Mouse (Mus musculus): ENCODE measurements around the gene Gpr82. TPM values are rescaled to one million over a fixed set of nuclear protein-coding genes. Genes with fewer than 3 reads are reported as not detected.
A peak's percentile ranks its signal among the peaks of the same experiment; 100 is the strongest.

The Gpr82 gene
- total and polyA plus RNA-seq, 3 experiments, result 0.11 to 0.30 TPM; not detected in 1

GRCm38 (mm10) chrX:13656721-13657120, 4.4 kb upstream of the Gpr82 start:
- H3K9ac ChIP-seq (ENCODE audit: insufficient read depth, low read depth), result no peak overlapping the region; the same call in 1 of the 2 replicates
- H3K27me3 ChIP-seq (replicated peaks), result no peaks in the 10 kb centered on the region
- DNase-seq (ENCODE audit: extremely low read depth), result peak; percentile 65
- H3K79me2 ChIP-seq (replicated peaks; ENCODE audit: control insufficient read depth, extremely low read depth, insufficient read depth, poor library complexity, severe bottlenecking), result no peaks in the 10 kb centered on the region
- in situ Hi-C loops (cut with MboI; ENCODE audit: low pct_ligation_motif_present, low pct_unique_long_range_greater_than_20kb, low sequenced_read_pairs), result loop anchor here (10.0 to 25.0 kb wide), 2 partner anchors 192 to 419 kb away; partner anchors contain the start of gene Nyx
- no peaks in the 10 kb centered on the region for H3K36me3 ChIP-seq (replicated peaks in 1 of 2; ENCODE audit: control insufficient read depth in 1 of 2, insufficient read depth in 1 of 2, low read length in 1 of 2)
- H3K4me1 ChIP-seq (ENCODE audit: control insufficient read depth in 1 of 2, insufficient read depth in 2 of 2), result peaks cover 12 to 49% of the 10 kb centered on the region in 2 experiments; a peak in 3 of 4 replicates
- H3K4me2 ChIP-seq (ENCODE audit: insufficient read depth, low read depth, poor library complexity, severe bottlenecking), result no peak overlapping the region
- no peaks in the 10 kb centered on the region for H3K9me3 ChIP-seq (replicated peaks; ENCODE audit: low read length)
- H3K4me3 ChIP-seq (replicated peaks in 1 of 3; ENCODE audit: low read depth in 2 of 3, low read length in 2 of 3, poor library complexity in 1 of 3), result no peak overlapping the region
- no peak overlapping the region for H3K27ac ChIP-seq (ENCODE audit: insufficient read depth, low read depth)
- TF ChIP-seq CHD1 (IDR thresholded peaks at IDR 0.05; ENCODE audit: low read depth, low read length), result no peak
- peak; percentile 35 for TF ChIP-seq ZC3H11A (IDR thresholded peaks at IDR 0.05; ENCODE audit: low read depth, low read length)
- peak; percentile 78 for TF ChIP-seq EP300 (IDR thresholded peaks at IDR 0.05; ENCODE audit: low read length)
- TF ChIP-seq SIN3A (IDR thresholded peaks at IDR 0.05; ENCODE audit: low read length), result peak; percentile 65; the same call in 1 of the 2 replicates
- TF ChIP-seq MYC (IDR thresholded peaks at IDR 0.05; ENCODE audit: low read depth, low read length), result peak; percentile 14; the same call in 1 of the 2 replicates
- TF ChIP-seq RCOR1 (conservative IDR thresholded peaks at IDR 0.05; ENCODE audit: low read depth, low read length), result no peak
- TF ChIP-seq BHLHE40 (IDR thresholded peaks at IDR 0.05; ENCODE audit: low read depth, low read length), result no peak; the same call in none of the 2 replicates
- TF ChIP-seq IRF4 (IDR thresholded peaks at IDR 0.05; ENCODE audit: low read depth, low read length), result peak; percentile 76
- peak; percentile 71 for TF ChIP-seq JUND (conservative IDR thresholded peaks at IDR 0.05; ENCODE audit: low read depth, low read length)
- peak; percentile 100 for TF ChIP-seq ZNF384 (IDR thresholded peaks at IDR 0.05; ENCODE audit: low read depth, low read length)
- 0 out of 2 replicates have a peak, but pooled peaks have one; percentile 23 for TF ChIP-seq E2F4 (IDR thresholded peaks at IDR 0.05; ENCODE audit: insufficient replicate concordance, low read depth, low read length)
- TF ChIP-seq RAD21 (IDR thresholded peaks at IDR 0.05; ENCODE audit: low read depth, low read length), result peak; percentile 82
- TF ChIP-seq HCFC1 (IDR thresholded peaks at IDR 0.05; ENCODE audit: low read depth, low read length), result 0 out of 2 replicates have a peak, but pooled peaks have one; percentile 23
- TF ChIP-seq PAX5 (IDR thresholded peaks at IDR 0.05; ENCODE audit: low read length), result no peak
- TF ChIP-seq CHD2 (IDR thresholded peaks at IDR 0.05; ENCODE audit: low read length), result no peak
- TF ChIP-seq ZKSCAN1 (IDR thresholded peaks at IDR 0.05; ENCODE audit: borderline replicate concordance, low read depth, low read length), result no peak
- peak in 1 of 2 experiments; percentile 73; a peak in 2 of 4 replicates for TF ChIP-seq CTCF (conservative IDR thresholded peaks at IDR 0.05 in 1 of 2, IDR thresholded peaks at IDR 0.05 in 1 of 2; ENCODE audit: low read depth in 2 of 2, low read length in 2 of 2)
- peak; percentile 67 for TF ChIP-seq SMC3 (IDR thresholded peaks at IDR 0.05; ENCODE audit: low read depth, low read length)
- peak; percentile 46; the same call in 1 of the 2 replicates for TF ChIP-seq ETS1 (conservative IDR thresholded peaks at IDR 0.05; ENCODE audit: low read depth, low read length)
- dilution Hi-C loops (cut with MboI; ENCODE audit: extremely low pct_ligation_motif_present, extremely low pct_unique_long_range_greater_than_20kb, low sequenced_read_pairs), result no loop called here

GRCm38 (mm10) chrX:13658616-13659140, 2.5 kb upstream of the Gpr82 start:
- peak; percentile 67 for DNase-seq (ENCODE audit: extremely low read depth)
- Histone ChIP-seq H3K79me2 (replicated peaks; ENCODE audit: control insufficient read depth, extremely low read depth, insufficient read depth, poor library complexity, severe bottlenecking) (no peaks in the 10 kb centered on the region), H3K4me1 (ENCODE audit: control insufficient read depth in 1 of 2, insufficient read depth in 2 of 2) (peaks cover 8 to 34% of the 10 kb centered on the region in 2 experiments; a peak in 3 of 4 replicates), H3K36me3 (replicated peaks in 1 of 2; ENCODE audit: control insufficient read depth in 1 of 2, insufficient read depth in 1 of 2, low read length in 1 of 2) (no peaks in the 10 kb centered on the region), H3K9ac (ENCODE audit: insufficient read depth, low read depth) (peak overlapping the region; percentile 26; the same call in 1 of the 2 replicates), H3K4me2 (ENCODE audit: insufficient read depth, low read depth, poor library complexity, severe bottlenecking) (peak overlapping the region; percentile 36; the same call in 1 of the 2 replicates), H3K27me3 (replicated peaks) (no peaks in the 10 kb centered on the region), H3K27ac (ENCODE audit: insufficient read depth, low read depth) (peak overlapping the region; percentile 88), H3K4me3 (replicated peaks in 1 of 3; ENCODE audit: low read depth in 2 of 3, low read length in 2 of 3, poor library complexity in 1 of 3) (no peak overlapping the region), H3K9me3 (replicated peaks; ENCODE audit: low read length) (no peaks in the 10 kb centered on the region)
- dilution Hi-C loops (cut with MboI; ENCODE audit: extremely low pct_ligation_motif_present, extremely low pct_unique_long_range_greater_than_20kb, low sequenced_read_pairs) (no loop called here), in situ Hi-C loops (cut with MboI; ENCODE audit: low pct_ligation_motif_present, low pct_unique_long_range_greater_than_20kb, low sequenced_read_pairs) (loop anchor here (10.0 to 25.0 kb wide), 2 partner anchors 194 to 421 kb away; partner anchors contain the start of gene Nyx)
- TF ChIP-seq USF2 (conservative IDR thresholded peaks at IDR 0.05; ENCODE audit: low read depth, low read length) (no peak), SMC3 (IDR thresholded peaks at IDR 0.05; ENCODE audit: low read depth, low read length) (no peak), MXI1 (IDR thresholded peaks at IDR 0.05; ENCODE audit: low read depth, low read length) (peak; percentile 27; the same call in 1 of the 2 replicates), MEF2A (IDR thresholded peaks at IDR 0.05; ENCODE audit: borderline replicate concordance, low read depth, low read length) (0 out of 2 replicates have a peak, but pooled peaks have one; percentile 18), BHLHE40 (IDR thresholded peaks at IDR 0.05; ENCODE audit: low read depth, low read length) (peak; percentile 64), KAT2A (IDR thresholded peaks at IDR 0.05; ENCODE audit: insufficient replicate concordance, low read length) (0 out of 2 replicates have a peak, but pooled peaks have one; percentile 39), EP300 (IDR thresholded peaks at IDR 0.05; ENCODE audit: low read length) (peak; percentile 75), E2F4 (IDR thresholded peaks at IDR 0.05; ENCODE audit: insufficient replicate concordance, low read depth, low read length) (no peak), MAFK (IDR thresholded peaks at IDR 0.05; ENCODE audit: insufficient replicate concordance, low read length) (no peak), RAD21 (IDR thresholded peaks at IDR 0.05; ENCODE audit: low read depth, low read length) (no peak), CHD2 (IDR thresholded peaks at IDR 0.05; ENCODE audit: low read length) (peak; percentile 57), TCF12 (IDR thresholded peaks at IDR 0.05; ENCODE audit: low read depth, low read length) (peak; percentile 52; the same call in 1 of the 2 replicates), MAX (IDR thresholded peaks at IDR 0.05; ENCODE audit: low read length) (0 out of 2 replicates have a peak, but pooled peaks have one; percentile 13), JUND (conservative IDR thresholded peaks at IDR 0.05; ENCODE audit: low read depth, low read length) (peak; percentile 64), ZNF384 (IDR thresholded peaks at IDR 0.05; ENCODE audit: low read depth, low read length) (0 out of 2 replicates have a peak, but pooled peaks have one; percentile 15), MYC (IDR thresholded peaks at IDR 0.05; ENCODE audit: low read depth, low read length) (peak; percentile 68; the same call in 1 of the 2 replicates), ELF1 (IDR thresholded peaks at IDR 0.05; ENCODE audit: low read depth, low read length) (0 out of 2 replicates have a peak, but pooled peaks have one; percentile 10), ETS1 (conservative IDR thresholded peaks at IDR 0.05; ENCODE audit: low read depth, low read length) (peak; percentile 62), IRF4 (IDR thresholded peaks at IDR 0.05; ENCODE audit: low read depth, low read length) (peak; percentile 87)

All from CH12.LX (cell line).